8 mouse cellular contexts compared by ENCODE assay signal in genomic region chr3:79842165-79842564, GRCm38 (mm10). TPM values are rescaled to one million over a fixed set of nuclear protein-coding genes. Genes with fewer than 3 reads are reported as not detected.
A peak's percentile ranks its signal among the peaks of the same experiment; 100 is the strongest.
DNase-seq lines count a peak whose midpoint lies in the region; ATAC-seq and TF ChIP-seq lines count a peak whose summit lies in the region.

No protein-coding gene starts in this region.

- peak; percentile 84 for ATAC-seq in kidney, embryonic 14.5 days (ENCODE audit: low FRiP score, low TSS enrichment)

- H3K4me1 ChIP-seq in heart, embryonic 10.5 days = 0 out of 2 replicates have a peak, but pooled peaks cover 4% of the 10 kb centered on the region
- 0 out of 2 replicates have a peak, but pooled peaks cover 6% of the 10 kb centered on the region for H3K4me1 ChIP-seq in kidney, embryonic 14.5 days (ENCODE audit: control insufficient read depth, insufficient read depth, low read length)

- H3K27me3 ChIP-seq in heart, embryonic 10.5 days (ENCODE audit: insufficient read depth, poor library complexity, severe bottlenecking) = no peaks in the 10 kb centered on the region
- H3K27me3 ChIP-seq in kidney, embryonic 14.5 days (ENCODE audit: control insufficient read depth, insufficient read depth, low read length) = no peaks in the 10 kb centered on the region

- H3K9ac ChIP-seq in kidney, embryonic 14.5 days (ENCODE audit: low read depth, low read length) = peak overlapping the region; percentile 59

- WGBS in heart, embryonic 10.5 days = 7% methylated on average over 12 of the region's 12 CpGs
- 5% methylated on average over 12 of the region's 12 CpGs for WGBS in kidney, embryonic 14.5 days

- H3K36me3 ChIP-seq in heart, embryonic 10.5 days = peaks cover 7% of the 10 kb centered on the region; the same call in 1 of the 2 replicates
- no peaks in the 10 kb centered on the region for H3K36me3 ChIP-seq in kidney, embryonic 14.5 days (ENCODE audit: control insufficient read depth, insufficient read depth, low read length)

- peak overlapping the region; percentile 86 for H3K27ac ChIP-seq in gastrocnemius, adult 2 months
- peak overlapping the region; percentile 90 for H3K27ac ChIP-seq in heart, embryonic 10.5 days
- no peak overlapping the region; the same call in 1 of the 2 replicates for H3K27ac ChIP-seq in kidney, embryonic 14.5 days (ENCODE audit: low read depth, low read length)

- peak; percentile 53 for DNase-seq in gastrocnemius, adult 2 months
- DNase-seq in gastrocnemius, postnatal 36 days = no peak
- peak; percentile 70 for DNase-seq in c-Kit-positive CD71-negative TER-119-negative erythroid progenitor cells, embryonic 14.5 days (ENCODE audit: low read depth)
- no peak for DNase-seq in heart, embryonic 10.5 days (ENCODE audit: low spot score)
- DNase-seq in lung, postnatal 14 days = peak; percentile 46
- DNase-seq in retina, embryonic 14.5 days (ENCODE audit: low spot score) = peak; percentile 80
- DNase-seq in layer of hippocampus, postnatal 36 days = no peak

- no peak for TF ChIP-seq CTCF in gastrocnemius, adult 2 months (IDR thresholded peaks at IDR 0.05)

- no peaks in the 10 kb centered on the region for H3K9me3 ChIP-seq in heart, embryonic 10.5 days
- H3K9me3 ChIP-seq in kidney, embryonic 14.5 days (ENCODE audit: control insufficient read depth, low read length) = no peaks in the 10 kb centered on the region

- peak overlapping the region; percentile 61 for H3K4me2 ChIP-seq in kidney, embryonic 14.5 days (replicated peaks; ENCODE audit: low read depth, low read length)

- peak overlapping the region; percentile 87 for H3K4me3 ChIP-seq in gastrocnemius, adult 2 months
- peak overlapping the region; percentile 69 for H3K4me3 ChIP-seq in heart, embryonic 10.5 days
- peak overlapping the region; percentile 58 for H3K4me3 ChIP-seq in kidney, embryonic 14.5 days (ENCODE audit: low read length)

- intact Hi-C loops in gastrocnemius, adult 2 months (cut with DNase I) = no loop called here
- intact Hi-C loops in gastrocnemius, postnatal 36 days (cut with DNase I) = no loop called here

RNA-seq across cellular contexts. Expression of gene Tmem144, which starts 10.4 kb away (rescaled TPM):
- 1 to 10 TPM in 1 of 2 experiments, under 1 TPM in 1; 0.74 to 2.7 TPM for total RNA-seq in gastrocnemius, adult 2 months (2021)
- 1 to 10 TPM; 1.3 TPM for total RNA-seq in gastrocnemius, postnatal 36 days (2021)
- polyA plus RNA-seq in heart, embryonic 10.5 days (2016; fragmentation: Nextera tagmentation; extraction: Ambion mirVana) = 7.9 and 11.4 TPM in 2 replicates
- polyA plus RNA-seq in kidney, embryonic 14.5 days (2014; fragmentation: Nextera tagmentation; extraction: Ambion mirVana) = 4.7 and 5.4 TPM in 2 replicates
- total RNA-seq in layer of hippocampus, postnatal 36 days (2021) = 10 to 100 TPM; 15.7 to 16.5 TPM

RNA-seq across cellular contexts. Expression of gene Fam198b, which starts 42.2 kb away (rescaled TPM):
- 1 to 10 TPM; 5.7 to 7.1 TPM for total RNA-seq in gastrocnemius, adult 2 months (2021)
- 1 to 10 TPM; 7.6 to 8.4 TPM for total RNA-seq in gastrocnemius, postnatal 36 days (2021)
- polyA plus RNA-seq in heart, embryonic 10.5 days (2016; fragmentation: Nextera tagmentation; extraction: Ambion mirVana) = 30.6 and 44.7 TPM in 2 replicates
- 8.3 and 10.7 TPM in 2 replicates for polyA plus RNA-seq in kidney, embryonic 14.5 days (2014; fragmentation: Nextera tagmentation; extraction: Ambion mirVana)
- 1 to 10 TPM; 5.1 to 7.0 TPM for total RNA-seq in layer of hippocampus, postnatal 36 days (2021)

Comparison
In these comparisons a context has a peak if more than half of its experiments do, and no peak if none do; other contexts are left out.
1. DNase-seq: peak in gastrocnemius, adult 2 months (single experiment), c-Kit-positive CD71-negative TER-119-negative erythroid progenitor cells, embryonic 14.5 days (single experiment), lung, postnatal 14 days (single experiment) and retina, embryonic 14.5 days (single experiment); none in gastrocnemius, postnatal 36 days (0 of 2), heart, embryonic 10.5 days (single experiment) and layer of hippocampus, postnatal 36 days (0 of 2).
2. RNA of gene Tmem144, which starts 10.4 kb away (total RNA-seq): 15.7 to 16.5 TPM in layer of hippocampus, postnatal 36 days; 0.74 to 2.7 TPM in gastrocnemius, adult 2 months and 1.3 TPM in gastrocnemius, postnatal 36 days; every median in the first group is over 4 times any median in the second.
3. Peak in every context shown above with its lines, with median percentiles within 50 percentile points of each other: H3K4me3 ChIP-seq.